Mouse (Mus musculus) forebrain, postnatal 0 days (tissue): Measurements from ENCODE around the gene Bsn. TPM values are rescaled to one million over a fixed set of nuclear protein-coding genes. Genes with fewer than 3 reads are reported as not detected.

Experiments used
- ATAC-seq: fragments of 200-750 bp; cut with Nextera tagmentation; 2 replicates; pipeline ENCODE4 v1.8.0; 2017; ENCODE audit warnings: mild to moderate bottlenecking, moderate library complexity
- DNase-seq: peaks from one replicate; pipeline ENCODE4 v3.0.0-alpha.2; 2015
- H3K27ac ChIP-seq: fragments of 300-500 bp; sonication (generic); 2 replicates; pipeline ENCODE4 v1.5.1; 2014; ENCODE audit warnings: low read depth, mild to moderate bottlenecking, antibody characterized with exemption, low read length, moderate library complexity, mixed read lengths
- H3K27me3 ChIP-seq: fragments of 300-500 bp; sonication (generic); 2 replicates; pipeline ENCODE4 v1.6.1; 2014; ENCODE audit warnings: mild to moderate bottlenecking, low read length, mixed read lengths; ENCODE audit not compliant: insufficient read depth
- H3K36me3 ChIP-seq: fragments of 300-500 bp; sonication (generic); 2 replicates; pipeline ENCODE4 v1.6.1; 2014; ENCODE audit warnings: mild to moderate bottlenecking, moderate library complexity; ENCODE audit not compliant: insufficient read depth
- H3K4me1 ChIP-seq: fragments of 300-500 bp; sonication (generic); 2 replicates; pipeline ENCODE4 v1.6.1; 2014; ENCODE audit warnings: antibody characterized with exemption; ENCODE audit not compliant: insufficient read depth
- H3K4me2 ChIP-seq: fragments of 300-500 bp; sonication (generic); 2 replicates; pipeline ENCODE4 v1.6.1; 2014; ENCODE audit warnings: low read depth, mild to moderate bottlenecking, moderate library complexity
- H3K4me3 ChIP-seq: fragments of 300-500 bp; sonication (generic); 2 replicates; pipeline ENCODE4 v1.5.1; 2014; ENCODE audit warnings: low read depth, low read length, mixed read lengths
- H3K9ac ChIP-seq: fragments of 300-500 bp; sonication (generic); 2 replicates; pipeline ENCODE4 v1.6.1; 2014; ENCODE audit warnings: mild to moderate bottlenecking
- H3K9me3 ChIP-seq: fragments of 300-500 bp; sonication (generic); 2 replicates; pipeline ENCODE4 v1.6.1; 2016; ENCODE audit warnings: low read length
- CTCF ChIP-seq: sonication (generic); IDR thresholded peaks from 2 replicates; pipeline ENCODE4 v1.5.1; 2016; ENCODE audit warnings: antibody characterized with exemption, control low read depth, low read depth
- WGBS: fragments of 180-500 bp; shearing (Covaris S2); extraction: QIAGEN DNeasy Blood & Tissue Kit; methylation state at CpG from one replicate; pipeline ENCODE4 v1.1.7; 2014; 5-methylcytosine and 5-hydroxymethylcytosine counted together
- polyA plus RNA-seq: library from polyadenylated mRNA; unstranded; fragments of >200 nt; fragmentation: Nextera tagmentation; extraction: Ambion mirVana; gene quantifications from 2 replicates; pipeline ENCODE4 v1.2.1, GENCODE M21; 2015
- total RNA-seq: library from RNA; depleted of rRNA; stranded (reverse); fragments of >200 nt; gene quantifications from 2 replicates; pipeline ENCODE4 v1.2.3, GENCODE M21; 2014

Gene Bsn
- total and polyA plus RNA-seq, 2 experiments from 2014 or later: 5.5 to 34.1 TPM

- H3K4me1 ChIP-seq: no peaks in the 10 kb centered on the region
- no peak for ATAC-seq
- H3K27ac ChIP-seq: no peak overlapping the region
- H3K4me2 ChIP-seq: no peak overlapping the region
- TF ChIP-seq CTCF: no peak
- H3K9me3 ChIP-seq: no peaks in the 10 kb centered on the region
- H3K36me3 ChIP-seq: peaks cover 81% of the 10 kb centered on the region
- no peaks in the 10 kb centered on the region for H3K27me3 ChIP-seq
- no peak for DNase-seq
- 91% methylated on average over 18 of the region's 18 CpGs for WGBS
- H3K4me3 ChIP-seq: no peak overlapping the region
- H3K9ac ChIP-seq: no peak overlapping the region
Observed at GRCm38 (mm10) chr9:108112719-108113340, 77.4 kb downstream of the Bsn start.

- H3K36me3 ChIP-seq: peaks cover 85% of the 10 kb centered on the region
- H3K4me3 ChIP-seq: no peak overlapping the region
- no peak for ATAC-seq
- DNase-seq: no peak
- no peak overlapping the region for H3K4me2 ChIP-seq
- no peak for TF ChIP-seq CTCF
- H3K9ac ChIP-seq: no peak overlapping the region
- H3K27ac ChIP-seq: no peak overlapping the region
- 76% methylated on average over 17 of the region's 17 CpGs for WGBS
- H3K4me1 ChIP-seq: no peaks in the 10 kb centered on the region
- H3K9me3 ChIP-seq: no peaks in the 10 kb centered on the region
- no peaks in the 10 kb centered on the region for H3K27me3 ChIP-seq
Observed at GRCm38 (mm10) chr9:108111593-108112121, 78.5 kb downstream of the Bsn start.

- H3K9ac ChIP-seq: no peak overlapping the region
- 18% methylated on average over 22 of the region's 22 CpGs for WGBS
- H3K36me3 ChIP-seq: peaks cover 84% of the 10 kb centered on the region
- H3K4me1 ChIP-seq: no peaks in the 10 kb centered on the region
- no peak overlapping the region for H3K4me3 ChIP-seq
- no peaks in the 10 kb centered on the region for H3K9me3 ChIP-seq
- no peak overlapping the region for H3K4me2 ChIP-seq
- H3K27me3 ChIP-seq: no peaks in the 10 kb centered on the region
- no peak overlapping the region for H3K27ac ChIP-seq
- ATAC-seq (peak; percentile 26; the same call in 1 of the 2 replicates), DNase-seq (peak; percentile 27)
- TF ChIP-seq CTCF: no peak
Observed at GRCm38 (mm10) chr9:108111101-108111592, 79.0 kb downstream of the Bsn start.

- Histone ChIP-seq H3K4me2 (no peak overlapping the region), H3K36me3 (peaks cover 83% of the 10 kb centered on the region), H3K27ac (no peak overlapping the region), H3K4me1 (no peaks in the 10 kb centered on the region), H3K4me3 (no peak overlapping the region), H3K9me3 (no peaks in the 10 kb centered on the region), H3K9ac (no peak overlapping the region), H3K27me3 (no peaks in the 10 kb centered on the region)
- WGBS: 94% methylated on average over 16 of the region's 16 CpGs
- TF ChIP-seq CTCF: no peak
- ATAC-seq (no peak), DNase-seq (no peak)
Observed at GRCm38 (mm10) chr9:108110160-108110559, 80.0 kb downstream of the Bsn start.

- no peak for TF ChIP-seq CTCF
- H3K27ac ChIP-seq: no peak overlapping the region
- 92% methylated on average over 16 of the region's 16 CpGs for WGBS
- no peaks in the 10 kb centered on the region for H3K9me3 ChIP-seq
- DNase-seq (no peak), ATAC-seq (no peak)
- H3K4me1 ChIP-seq: no peaks in the 10 kb centered on the region
- H3K9ac ChIP-seq: no peak overlapping the region
- H3K27me3 ChIP-seq: no peaks in the 10 kb centered on the region
- H3K4me2 ChIP-seq: no peak overlapping the region
- no peak overlapping the region for H3K4me3 ChIP-seq
- H3K36me3 ChIP-seq: peaks cover 75% of the 10 kb centered on the region
Observed at GRCm38 (mm10) chr9:108107867-108108266, 82.3 kb downstream of the Bsn start.

GRCm38 (mm10) chr9:108106090-108106489 lies 84.1 kb downstream of the Bsn start:
- 90% methylated on average over 23 of the region's 23 CpGs for WGBS
- Histone ChIP-seq H3K4me3 (no peak overlapping the region), H3K9ac (no peak overlapping the region), H3K4me1 (no peaks in the 10 kb centered on the region), H3K9me3 (no peaks in the 10 kb centered on the region), H3K36me3 (peaks cover 73% of the 10 kb centered on the region), H3K4me2 (no peak overlapping the region), H3K27ac (no peak overlapping the region), H3K27me3 (no peaks in the 10 kb centered on the region)
- peak; percentile 11; the same call in 1 of the 2 replicates for TF ChIP-seq CTCF
- DNase-seq: no peak
- ATAC-seq: no peak

GRCm38 (mm10) chr9:108105549-108105863 lies 84.7 kb downstream of the Bsn start:
- H3K4me1 ChIP-seq: no peaks in the 10 kb centered on the region
- H3K27me3 ChIP-seq: no peaks in the 10 kb centered on the region
- H3K9ac ChIP-seq: no peak overlapping the region
- H3K27ac ChIP-seq: no peak overlapping the region
- no peaks in the 10 kb centered on the region for H3K9me3 ChIP-seq
- DNase-seq (no peak), ATAC-seq (no peak)
- no peak for TF ChIP-seq CTCF
- WGBS: 73% methylated on average over 12 of the region's 12 CpGs
- H3K4me3 ChIP-seq: no peak overlapping the region
- H3K36me3 ChIP-seq: peaks cover 74% of the 10 kb centered on the region
- H3K4me2 ChIP-seq: no peak overlapping the region
